Mouse (Mus musculus) left cerebral cortex, postnatal 14 days (tissue): ENCODE data around the gene Iffo2. TPM values are rescaled to one million over a fixed set of nuclear protein-coding genes. Genes with fewer than 3 reads are reported as not detected.

ENCODE experiments used
- DNase-seq, 2 experiments: peaks; one replicate each; pipeline ENCODE4 v3.0.0; 2021 to 2022; ENCODE audit warnings: low spot score in 2 of 2, mixed read lengths in 1 of 2
- intact Hi-C: fragments of 180-260 bp; cut with DNase I; formaldehyde crosslinking; loops from one replicate; pipeline ENCODE4 v1.15.1; 2025
- total RNA-seq, 2 experiments: library from RNA; stranded (reverse); gene quantifications; 2 replicates each; pipeline ENCODE4 v1.2.3; 2021

Iffo2 gene
- total RNA-seq, 2 experiments from 2014 or later: 17.2 to 19.6 TPM

DNA sequence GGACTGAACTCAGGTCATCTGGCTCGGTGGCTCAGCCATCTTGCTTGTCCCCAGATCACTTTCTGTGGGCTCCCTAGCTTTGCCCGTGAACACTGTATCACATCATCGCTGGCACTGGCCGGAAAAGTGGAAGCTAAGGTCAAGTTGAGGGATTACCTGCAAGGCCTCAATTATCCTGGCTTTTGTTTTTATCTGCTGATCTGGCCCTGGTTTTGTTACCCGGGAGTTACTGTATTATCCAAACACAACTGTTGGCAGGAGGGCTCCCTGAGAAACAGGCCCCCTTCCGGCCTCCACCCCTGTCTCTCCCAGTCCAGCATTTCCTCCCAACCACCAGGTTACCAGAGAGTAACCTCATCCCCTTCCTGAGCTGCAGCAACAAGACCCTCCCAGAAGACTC is 11.1 kb upstream of the Iffo2 start:
- intact Hi-C loops: no loop called here
- DNase-seq: no peak

DNA sequence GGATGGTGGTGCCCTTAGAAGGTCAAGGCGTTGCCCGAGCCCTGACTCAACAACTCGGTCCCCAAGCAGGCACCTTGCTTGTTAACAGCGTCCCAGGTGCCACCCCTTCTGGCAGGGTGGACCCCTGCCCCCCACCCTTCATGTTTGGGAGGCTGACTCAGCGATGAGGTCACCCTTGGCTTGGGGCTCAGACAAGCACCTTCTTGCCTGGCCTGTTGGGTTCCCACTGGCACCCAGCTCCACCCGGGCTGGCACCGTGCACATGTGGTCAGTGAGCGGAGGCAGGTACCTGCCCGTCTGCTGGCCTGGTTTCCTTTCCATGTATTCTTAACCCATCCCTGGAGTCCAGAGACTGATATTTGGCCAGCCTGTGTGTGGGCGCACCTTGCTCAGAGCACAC is 8.4 kb upstream of the Iffo2 start:
- no peak for DNase-seq
- intact Hi-C loops: no loop called here

DNA sequence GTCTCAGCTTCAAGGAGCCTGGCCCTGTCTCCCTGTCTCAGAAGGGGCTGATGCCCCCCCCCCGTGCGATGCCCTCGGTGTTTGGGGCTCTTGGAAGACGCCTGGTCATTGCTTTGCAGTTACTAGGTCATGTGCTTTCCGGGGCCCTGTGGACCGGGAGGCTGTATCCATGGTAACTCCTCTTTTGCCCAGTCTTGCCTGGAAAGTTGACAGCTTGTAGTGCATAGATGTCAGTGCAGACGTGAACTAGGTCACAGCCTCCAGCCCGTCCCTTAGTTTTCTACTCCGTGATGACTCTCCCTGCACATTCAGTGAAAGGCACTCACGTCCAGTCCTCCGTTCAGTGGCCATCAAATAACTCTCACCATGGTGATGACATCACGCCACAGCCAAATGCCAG is 3.9 kb upstream of the Iffo2 start:
- DNase-seq: peak; percentile 13 to 25
- intact Hi-C loops: no loop called here

DNA sequence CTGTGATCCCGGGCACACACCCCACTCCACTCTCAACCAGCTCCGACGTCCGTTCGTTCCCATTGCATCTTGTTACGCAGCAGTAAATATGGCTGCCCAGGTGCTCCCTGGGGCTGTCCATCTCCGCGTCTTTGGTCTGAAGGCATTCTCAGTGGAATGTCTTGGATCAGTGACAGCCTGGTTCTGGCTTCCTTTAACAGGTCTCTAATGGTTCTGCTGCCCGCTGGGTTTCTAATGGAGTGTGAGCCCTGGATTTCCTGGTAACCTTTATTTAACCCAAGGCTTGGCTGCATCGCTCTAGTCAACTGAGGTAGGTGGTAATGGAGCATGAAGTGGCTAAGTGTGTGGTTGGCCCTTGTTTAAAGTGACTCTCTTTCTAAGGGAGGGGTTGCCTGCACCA is 1.7 kb downstream of the Iffo2 start:
- DNase-seq: no peak
- intact Hi-C loops: no loop called here

DNA sequence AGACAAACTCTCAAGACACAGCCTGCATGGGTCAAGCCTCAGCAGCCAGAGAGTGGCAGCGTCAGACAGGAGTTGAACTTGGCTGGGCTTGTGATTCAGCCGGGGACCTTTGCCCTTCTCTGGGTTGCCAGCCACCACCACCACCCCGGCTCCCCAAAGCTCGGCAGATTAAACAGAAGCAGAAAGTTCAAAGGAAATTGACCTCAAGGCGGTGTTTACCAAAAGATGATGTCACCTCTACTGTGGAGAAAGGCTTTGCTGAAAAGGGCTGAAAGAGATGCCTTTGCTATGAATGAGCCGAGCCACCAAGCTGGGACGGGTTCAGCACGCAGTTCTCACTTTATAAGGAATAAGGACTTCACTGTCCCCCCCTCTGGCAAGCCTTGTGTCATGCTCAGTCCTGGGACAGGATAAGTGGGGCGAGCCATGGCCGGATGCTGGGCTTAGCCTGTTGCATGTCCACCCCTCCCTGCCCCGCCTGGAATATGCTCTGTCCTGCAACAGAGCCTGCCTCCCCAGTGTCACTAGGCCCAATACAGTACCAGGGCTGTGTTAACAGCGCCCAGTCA is 4.9 kb downstream of the Iffo2 start:
- intact Hi-C loops: no loop called here
- peak; percentile 6 to 20 for DNase-seq

GRCm38 (mm10) chr4:139535719-139536118 is 5.4 kb downstream of the Iffo2 start:
- intact Hi-C loops: no loop called here
- no peak for DNase-seq

DNA sequence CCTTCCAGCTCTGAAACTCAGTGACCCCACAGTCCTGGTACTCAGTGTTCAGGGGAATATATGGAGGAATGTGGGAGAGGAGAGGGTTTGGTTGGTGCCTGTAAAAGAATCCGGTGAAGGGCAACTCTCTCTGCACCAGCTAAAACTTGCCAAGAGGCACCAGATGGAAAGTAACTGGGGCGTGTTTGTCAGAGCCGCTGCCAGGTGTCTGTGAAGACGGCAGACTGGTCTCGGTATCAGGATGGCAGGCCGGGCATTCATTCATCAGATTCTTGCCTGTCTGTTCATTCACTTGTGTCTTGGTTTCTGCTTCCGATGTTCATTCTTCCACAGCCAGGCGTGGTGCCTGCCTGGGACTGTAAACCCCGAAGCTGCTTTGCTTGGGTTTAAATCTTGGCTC is 6.4 kb downstream of the Iffo2 start:
- no peak for DNase-seq
- intact Hi-C loops: no loop called here

- intact Hi-C loops: no loop called here
- no peak for DNase-seq
Observed at GRCm38 (mm10) chr4:139540784-139541183, 10.4 kb downstream of the Iffo2 start.

- intact Hi-C loops: no loop called here
- DNase-seq: no peak
Observed at GRCm38 (mm10) chr4:139545791-139546190, 15.4 kb downstream of the Iffo2 start.

DNA sequence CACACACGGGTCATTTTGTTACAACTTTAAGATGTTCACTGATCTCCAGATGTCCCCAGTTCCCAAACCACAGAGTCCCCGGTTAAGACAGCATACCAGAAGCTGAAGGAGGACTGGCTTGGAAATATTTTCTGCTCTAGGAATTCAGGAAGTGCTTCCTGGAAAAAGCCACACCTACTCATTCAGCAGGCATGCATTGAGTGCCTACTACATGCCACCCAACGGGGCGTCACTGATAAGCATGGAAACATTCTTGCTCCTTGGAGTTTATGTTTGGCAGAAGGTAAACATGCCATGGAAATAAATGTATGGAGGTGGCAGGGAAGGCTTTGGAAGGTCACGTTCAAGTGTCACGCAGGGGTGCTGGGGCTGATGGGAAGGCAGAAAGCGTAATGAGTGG is 19.1 kb downstream of the Iffo2 start:
- intact Hi-C loops: no loop called here
- no peak for DNase-seq

DNA sequence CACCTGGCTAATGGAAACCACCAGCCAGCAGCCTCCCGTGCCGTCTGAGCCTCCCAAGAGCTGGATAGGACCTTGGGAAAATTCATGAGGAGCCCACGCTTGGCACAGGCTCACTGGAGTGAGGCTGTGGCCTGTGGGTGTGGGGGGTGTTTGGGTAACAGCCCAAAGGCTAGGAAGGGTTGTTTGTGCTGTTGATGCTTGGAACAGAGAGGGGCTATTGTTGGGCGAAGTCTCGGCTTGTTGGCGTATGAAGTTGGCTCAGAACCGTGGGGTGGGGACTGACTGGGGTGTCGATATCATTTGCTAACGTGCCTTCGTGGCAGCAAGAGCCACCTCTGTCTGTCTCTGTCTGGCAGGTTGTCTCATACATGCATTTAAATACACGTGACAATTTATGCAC is 24.9 kb downstream of the Iffo2 start:
- intact Hi-C loops: no loop called here

GRCm38 (mm10) chr4:139555951-139556350 is 25.6 kb downstream of the Iffo2 start:
- peak in 1 of 2 experiments; percentile 8 for DNase-seq
- intact Hi-C loops: no loop called here

More for the DNA sequence above, 24.9 kb downstream of the Iffo2 start:
- no peak for DNase-seq

DNA sequence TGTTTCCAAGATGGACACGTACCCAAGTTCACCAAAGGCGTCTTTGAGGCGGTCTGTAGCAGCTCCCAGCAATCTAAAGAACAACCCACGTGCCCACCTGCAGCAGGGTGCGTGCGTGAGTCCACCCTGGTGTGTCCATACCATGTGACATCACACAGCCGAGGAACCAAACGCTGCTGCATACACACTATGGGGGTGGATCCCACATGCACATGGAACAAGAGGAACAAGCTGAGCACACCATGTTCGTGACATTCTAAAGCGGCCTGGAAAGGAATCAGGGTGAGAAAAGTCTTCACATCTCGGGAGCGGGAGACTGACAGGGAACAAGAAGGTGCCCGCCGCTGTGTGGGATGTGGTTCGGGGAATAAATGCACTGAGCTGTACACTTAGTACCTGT is 38.0 kb downstream of the Iffo2 start:
- peak in 1 of 2 experiments; percentile 76 for DNase-seq
- intact Hi-C loops: no loop called here

- intact Hi-C loops: loop anchor here (5.0 kb wide), 1 partner anchor 42 kb away; no protein-coding TSS in a partner anchor
- DNase-seq: peak; percentile 30 to 71
Observed at GRCm38 (mm10) chr4:139570756-139571155, 40.4 kb downstream of the Iffo2 start.

DNA sequence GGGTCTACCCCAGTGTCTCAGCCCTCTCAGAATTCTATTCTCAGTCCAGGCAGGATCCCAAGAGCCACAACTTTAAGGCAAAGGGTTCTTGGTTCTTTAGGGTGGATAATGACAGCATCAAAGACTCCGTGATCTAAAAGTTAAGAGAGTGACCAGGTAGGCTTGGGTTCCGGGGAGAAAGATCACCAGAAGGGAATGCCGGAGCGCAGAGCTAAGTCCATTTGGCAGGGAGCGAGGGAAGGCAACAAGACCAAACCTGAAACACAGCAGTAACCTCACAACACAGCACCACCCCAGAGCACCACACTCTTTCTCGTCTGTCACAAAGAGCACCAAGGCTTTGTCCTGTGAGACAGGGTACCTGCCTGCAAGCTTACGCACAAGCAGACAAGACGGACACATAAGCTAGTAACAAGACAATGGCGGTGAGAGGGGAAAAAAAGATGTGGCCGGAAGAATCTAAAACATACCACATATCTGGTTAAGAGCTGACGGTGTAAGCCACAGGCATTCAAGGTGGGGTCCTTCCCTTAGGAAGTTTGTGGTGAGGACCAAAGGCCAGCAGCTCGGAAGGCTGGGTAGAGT is 42.7 kb downstream of the Iffo2 start:
- intact Hi-C loops: loop anchor here (5.0 kb wide), 1 partner anchor 39 kb away; no protein-coding TSS in a partner anchor
- no peak for DNase-seq

DNA sequence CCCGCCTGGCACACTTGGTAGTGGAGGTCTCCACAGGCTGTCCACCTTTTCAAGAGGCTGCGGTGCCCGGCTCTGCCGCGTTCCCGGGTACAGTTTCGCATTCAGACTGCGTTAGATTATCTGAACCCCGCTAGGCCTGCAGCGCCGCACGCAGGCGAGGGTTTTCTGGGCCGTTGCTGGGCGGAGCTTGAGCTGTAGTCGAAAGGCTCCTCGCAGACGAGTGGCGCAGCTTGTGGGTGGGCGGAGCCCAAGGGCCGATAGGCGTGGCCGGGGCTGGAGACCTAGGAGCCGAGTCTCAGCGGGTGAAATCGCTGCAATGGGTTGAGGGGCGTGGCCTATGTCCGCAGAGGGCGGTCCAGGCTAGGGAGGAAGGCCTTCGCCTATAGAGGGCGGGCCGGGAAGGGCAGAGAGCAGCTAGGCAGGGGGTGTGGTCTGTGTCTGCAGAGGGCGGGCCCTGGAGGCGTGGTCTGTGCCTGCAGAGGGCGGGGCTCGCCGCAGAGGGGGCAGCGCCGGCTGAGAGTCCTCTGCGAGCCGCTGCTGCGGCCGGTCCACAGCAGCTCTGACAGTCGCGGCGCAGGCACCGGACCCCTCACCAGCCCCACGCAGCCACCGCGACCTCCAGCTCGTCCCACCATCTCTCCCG is 43.9 kb downstream of the Iffo2 start:
- DNase-seq: peak; percentile 97 to 98
- intact Hi-C loops: loop anchor here (5.0 kb wide), 1 partner anchor 38 kb away; no protein-coding TSS in a partner anchor

GRCm38 (mm10) chr4:139574799-139575672 is 44.7 kb downstream of the Iffo2 start:
- DNase-seq: peak; percentile 51 to 63
- intact Hi-C loops: loop anchor here (5.0 kb wide), 1 partner anchor 37 kb away; no protein-coding TSS in a partner anchor

DNA sequence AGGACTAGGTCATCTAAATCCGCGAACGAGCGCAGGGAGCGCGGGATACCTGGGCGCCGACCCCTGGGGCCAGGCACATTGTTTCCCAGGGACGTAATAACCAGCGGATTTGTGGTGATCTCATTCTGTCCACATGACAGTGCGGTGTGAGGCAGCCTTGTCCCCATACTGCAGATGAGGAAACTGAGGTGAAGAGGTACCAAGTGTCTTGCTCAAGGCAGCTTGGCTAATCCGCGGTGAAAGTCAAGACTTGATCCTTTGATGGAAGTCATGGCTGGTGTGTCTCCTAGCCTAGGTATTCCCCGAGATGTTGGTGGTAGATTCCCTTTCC is 45.3 kb downstream of the Iffo2 start:
- no peak for DNase-seq
- intact Hi-C loops: no loop called here

- DNase-seq: no peak
- intact Hi-C loops: no loop called here
Observed at GRCm38 (mm10) chr4:139576251-139576880, 46.0 kb downstream of the Iffo2 start.

DNA sequence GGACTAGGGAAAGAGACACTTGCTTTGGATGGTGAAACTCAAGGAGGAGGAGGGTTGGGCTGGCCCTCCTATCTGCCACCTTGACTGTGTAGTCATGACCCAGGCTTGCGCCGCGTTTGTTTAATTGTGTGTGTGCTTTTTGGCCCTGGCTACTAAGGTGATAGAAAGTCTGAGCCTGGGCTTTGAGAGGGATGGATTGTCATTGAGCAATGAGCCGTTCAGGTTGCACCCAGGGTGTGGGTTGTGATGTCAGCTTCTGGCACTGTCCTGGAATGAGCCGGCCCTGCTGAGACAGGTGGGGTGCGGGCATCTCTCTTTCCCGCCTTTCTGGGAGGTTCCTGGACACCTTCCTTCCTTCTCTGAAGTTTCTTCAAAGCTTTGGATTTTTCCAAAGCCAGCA is 46.7 kb downstream of the Iffo2 start:
- intact Hi-C loops: no loop called here
- no peak for DNase-seq
